Mouse (Mus musculus) ES-CJ7 (cell line): ENCODE measurements around the gene Esrra.

Experiments used
- DNase-seq: peaks from one replicate; pipeline ENCODE4 v3.0.0; 2011; ENCODE audit warnings: low read depth, low spot score

Esrra gene

DNA sequence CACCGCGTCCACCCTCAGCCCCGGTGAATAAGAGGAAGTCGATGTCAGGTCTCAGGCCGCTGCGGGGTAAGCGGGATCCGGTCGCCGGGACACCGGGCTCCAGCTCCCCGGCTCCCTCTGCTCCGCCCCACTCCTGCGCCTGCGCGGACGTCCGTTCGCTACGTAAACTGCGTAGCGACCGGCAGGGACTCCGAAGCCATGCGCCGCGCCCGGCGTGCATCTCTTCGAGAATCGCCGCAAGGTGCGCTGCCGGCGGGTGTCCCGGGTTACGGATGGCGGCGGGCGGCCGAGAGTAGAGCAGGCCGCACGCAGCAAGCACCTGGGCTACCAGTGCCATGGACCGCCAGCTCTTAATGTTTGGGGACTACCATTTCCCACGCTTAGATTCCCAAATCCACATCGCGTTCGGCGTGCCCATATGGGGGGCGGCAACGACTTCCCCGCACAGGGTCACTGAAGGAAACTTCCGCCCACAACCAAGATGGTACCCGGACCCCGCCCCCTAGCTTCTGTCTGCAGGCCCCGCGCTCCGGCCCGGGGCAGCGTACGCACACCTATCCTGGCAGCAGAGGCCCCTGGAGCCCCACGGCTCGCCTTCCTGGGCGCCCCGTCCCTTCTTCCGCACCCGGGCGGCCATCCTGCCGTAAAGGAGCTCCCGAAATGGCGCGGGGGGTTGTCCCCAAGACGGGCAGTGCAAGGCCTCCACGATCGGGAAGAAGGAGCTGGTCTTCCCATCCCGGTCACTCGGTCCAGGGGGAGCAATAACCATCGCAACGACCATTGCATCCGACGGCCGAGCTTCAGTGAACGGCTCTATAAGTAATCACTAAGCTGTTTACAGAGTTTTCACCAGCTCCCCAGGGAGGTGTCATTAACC, 20.0 kb upstream of the Esrra start, which contains the start of gene Bad:
TSS of gene Bad (plus strand) at position 490 of the 877 bp plus-strand sequence.
- DNase-seq = peak; percentile 86

DNA sequence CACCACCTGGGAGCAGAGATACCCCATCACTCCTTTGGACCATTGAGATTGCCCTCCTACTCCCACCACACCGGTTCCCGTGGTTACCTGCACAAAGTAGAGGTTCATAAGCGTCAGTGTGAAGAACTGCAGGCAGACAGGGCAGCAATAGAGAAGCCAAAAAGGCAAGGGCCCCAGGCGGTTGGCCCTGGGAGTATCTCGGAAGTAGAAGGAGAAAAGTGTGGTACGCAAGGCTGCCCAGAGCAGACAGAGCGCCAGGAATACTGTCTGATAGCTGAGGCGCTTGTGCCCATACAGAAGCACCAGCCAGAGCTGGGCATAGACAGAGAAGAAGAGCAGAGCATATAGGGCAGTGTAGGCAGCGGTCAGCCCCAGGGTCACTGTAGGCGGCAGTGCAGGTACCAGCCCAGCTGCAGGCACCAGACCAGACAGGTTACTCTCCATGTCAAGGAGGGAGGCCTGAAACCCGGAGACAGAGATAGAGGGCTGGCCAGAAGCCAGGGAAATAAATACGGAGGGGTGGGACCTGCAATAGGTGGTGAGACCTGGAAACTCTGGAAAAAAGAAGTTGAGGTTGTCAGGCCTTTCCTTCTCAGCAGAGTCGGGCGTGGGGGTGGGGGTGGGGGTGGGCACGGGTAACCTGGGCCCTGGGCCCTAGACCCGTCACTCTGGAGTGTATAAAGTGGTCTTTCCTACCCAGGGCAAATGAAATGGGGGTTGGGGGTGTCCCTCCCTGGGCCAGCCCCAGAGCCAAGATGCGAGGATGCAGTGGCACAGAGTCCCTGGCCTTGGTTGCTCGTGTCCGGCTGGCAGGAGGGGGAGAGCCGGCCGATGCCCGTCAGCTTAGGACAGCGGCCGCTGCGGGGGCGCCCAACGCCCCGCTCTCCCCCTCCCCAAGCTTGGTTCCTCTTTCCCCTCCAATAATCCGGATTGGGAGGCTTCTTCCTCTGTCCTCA, 19.1 kb upstream of the Esrra start:
- DNase-seq = no peak

DNA sequence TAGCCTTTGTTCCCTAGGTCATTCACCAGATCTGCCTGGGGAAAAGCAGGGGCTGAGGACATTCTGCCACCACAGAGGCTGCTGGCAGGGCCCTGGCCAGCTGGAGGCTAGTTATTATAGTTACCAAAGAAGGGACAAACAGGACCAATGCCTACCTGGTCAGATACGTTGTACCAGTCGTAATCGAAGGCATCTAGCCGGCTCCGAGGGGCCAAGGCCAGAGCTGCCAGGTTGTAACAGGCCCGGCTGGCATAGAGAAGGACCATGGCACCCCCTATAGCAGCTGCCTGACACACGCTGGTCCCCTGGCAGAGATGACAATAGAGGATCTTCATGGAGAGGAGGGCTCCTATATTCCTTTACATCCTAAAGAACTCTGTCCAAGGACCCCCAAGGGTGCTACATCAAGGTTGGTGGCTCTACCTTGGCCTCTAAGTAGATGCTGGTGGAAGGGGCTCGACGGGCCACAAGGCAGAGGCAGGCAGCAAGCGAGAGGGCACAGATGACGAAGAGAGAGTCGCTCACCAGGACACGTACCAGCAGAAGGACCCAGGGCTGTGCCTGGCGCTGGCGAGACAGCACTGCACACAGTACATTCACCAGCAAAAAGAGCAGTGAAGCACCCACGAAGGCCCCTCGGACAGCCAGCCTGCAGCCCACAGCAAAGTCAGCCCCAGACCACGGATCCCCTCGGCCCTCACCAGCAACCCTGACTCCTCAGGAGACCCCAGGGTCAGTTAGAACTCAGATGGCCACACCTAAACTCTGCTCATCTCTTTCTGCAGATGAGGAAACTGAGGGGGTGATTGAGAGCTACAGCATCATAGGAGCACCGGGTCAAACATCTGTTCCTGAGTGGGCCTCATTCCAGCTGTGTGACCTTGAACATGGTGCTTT, 17.7 kb upstream of the Esrra start:
- DNase-seq = no peak

DNA sequence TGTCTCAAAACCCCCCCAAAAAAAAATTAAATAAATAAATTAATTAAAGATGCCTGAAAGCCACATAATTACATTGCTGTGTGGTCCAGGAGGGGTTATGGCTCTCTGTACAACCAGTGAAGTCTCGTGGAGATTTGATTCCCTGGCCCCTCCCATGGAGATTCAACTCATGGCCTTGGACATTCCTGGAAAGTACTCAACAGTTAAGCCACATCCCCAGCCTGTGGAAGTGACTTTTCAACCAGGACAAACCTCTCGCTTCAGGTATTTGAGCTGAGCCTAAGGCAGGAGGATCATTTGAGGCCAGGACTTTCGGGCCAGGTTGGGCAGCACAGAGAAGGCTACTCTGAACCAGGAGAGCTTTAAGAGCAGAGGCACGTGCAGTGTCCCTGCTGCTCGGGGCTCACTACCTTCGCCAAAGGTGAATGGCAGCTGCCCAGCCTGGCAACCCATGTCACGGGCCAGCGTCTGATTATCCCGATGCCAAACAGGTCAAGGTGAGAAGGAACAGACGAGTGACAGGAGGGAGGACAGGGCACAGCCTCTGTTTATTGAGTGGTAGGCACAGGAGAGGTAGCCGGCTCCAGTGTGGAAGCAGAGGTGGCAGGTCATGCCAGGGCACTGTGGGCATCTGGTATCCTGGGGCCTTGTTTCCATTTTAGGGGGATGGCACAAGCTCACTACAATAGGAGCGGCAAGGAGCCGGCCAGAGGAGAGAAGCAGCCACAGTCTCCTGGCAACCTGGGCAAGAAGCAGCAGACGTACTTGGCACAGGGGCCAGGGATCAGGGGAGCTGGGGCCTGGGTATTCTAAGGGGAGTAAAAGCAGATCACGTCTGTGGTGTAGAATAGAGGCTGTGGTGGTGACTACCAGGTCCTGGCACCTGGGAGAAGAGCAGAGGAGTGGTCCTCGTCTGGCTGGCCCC, 16.2 kb upstream of the Esrra start:
- no peak for DNase-seq

DNA sequence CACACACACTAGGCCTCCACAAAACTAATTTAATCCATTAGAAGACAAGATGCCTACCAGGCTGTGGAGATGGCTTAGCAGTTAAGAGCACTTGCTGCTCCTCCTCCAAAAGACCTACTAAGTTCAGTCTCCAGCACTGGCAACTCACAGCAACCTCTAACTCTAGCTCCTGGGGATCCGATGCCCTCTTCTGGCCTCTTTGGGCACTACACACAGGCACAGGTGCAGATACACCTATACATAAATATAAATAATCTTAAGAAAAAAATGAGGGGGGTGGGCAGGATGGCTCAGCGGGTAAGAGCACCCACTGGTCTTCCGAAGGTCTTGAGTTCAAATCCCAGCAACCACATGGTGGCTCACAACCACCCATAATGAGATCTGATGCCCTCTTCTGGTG, 14.7 kb upstream of the Esrra start:
- peak; percentile 65 for DNase-seq

DNA sequence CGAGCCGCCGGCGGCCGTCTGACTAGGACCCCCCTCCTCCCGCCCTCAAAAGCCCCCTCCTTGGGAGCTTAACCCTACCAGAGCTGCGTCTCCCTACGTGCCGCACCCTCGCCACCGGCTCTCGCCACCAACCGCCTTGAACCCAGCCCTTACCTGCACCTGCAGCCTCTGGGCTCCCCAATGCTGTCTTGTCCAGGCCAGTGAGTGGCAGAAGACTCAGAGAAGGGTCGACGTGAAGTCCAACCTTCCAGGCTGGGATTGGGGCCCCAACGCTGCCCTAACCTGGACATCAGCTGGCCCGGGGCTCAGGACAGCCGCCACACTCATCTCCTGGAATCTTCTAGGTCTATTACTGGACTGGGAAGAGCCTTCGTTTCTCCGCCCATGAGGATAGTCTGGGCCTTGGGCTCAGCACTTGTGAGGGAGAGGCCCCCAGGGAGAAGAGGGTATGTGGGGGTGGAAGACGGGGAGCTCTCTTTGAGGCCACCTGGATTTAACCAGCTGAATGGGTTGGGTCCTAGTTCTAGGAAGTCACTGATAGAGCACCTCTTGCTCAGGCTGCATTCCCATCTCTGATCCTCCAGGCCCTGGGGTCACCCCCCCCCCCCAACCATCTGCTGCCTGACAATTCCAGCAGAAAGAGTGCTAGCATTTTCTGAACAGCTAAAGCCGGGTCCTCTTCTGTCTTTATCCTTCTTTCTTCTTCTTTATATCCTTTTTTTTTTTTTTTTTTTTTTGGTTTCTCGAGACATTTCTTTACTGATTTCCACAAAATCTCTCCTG, 12.8 kb upstream of the Esrra start, which contains the start of gene Kcnk4:
TSS of gene Kcnk4 (minus strand) at position 321 of the 783 bp plus-strand sequence.
- no peak for DNase-seq

DNA sequence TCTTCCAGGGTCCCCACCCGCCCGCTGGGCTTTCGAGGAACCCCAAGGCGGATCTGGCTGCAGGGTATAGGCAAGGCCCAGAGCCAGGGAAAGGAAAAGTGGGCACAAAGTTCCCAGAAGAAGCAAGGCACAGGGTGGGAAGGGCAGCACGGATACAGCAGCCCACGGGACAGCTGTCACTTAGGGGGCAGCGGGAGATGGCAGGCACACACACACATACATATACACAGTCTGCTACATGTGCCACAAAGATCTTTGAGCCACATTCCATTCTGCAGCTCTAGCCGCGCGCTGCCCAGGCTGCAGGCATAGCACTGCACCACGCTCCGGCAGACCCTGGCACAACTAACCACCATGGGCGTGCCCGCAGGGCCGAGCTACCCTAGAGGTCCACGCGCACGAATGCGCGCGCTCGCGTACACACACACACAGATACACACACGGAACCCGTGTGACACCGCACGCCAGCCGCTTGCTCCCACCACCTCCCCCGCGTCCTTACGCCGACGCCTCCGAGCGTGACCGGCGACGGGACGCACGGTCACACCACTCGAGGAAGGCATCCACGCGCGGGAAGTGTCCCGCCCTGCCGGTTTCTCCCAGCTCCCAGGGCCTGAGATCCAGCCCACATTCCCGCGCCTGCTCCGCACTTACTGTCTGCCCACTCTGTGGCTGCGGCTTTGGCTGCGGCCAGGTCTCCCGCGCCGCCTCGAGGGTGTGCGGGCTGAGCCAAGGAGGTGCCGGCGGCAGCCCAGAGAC, 12.0 kb upstream of the Esrra start:
- DNase-seq = no peak

DNA sequence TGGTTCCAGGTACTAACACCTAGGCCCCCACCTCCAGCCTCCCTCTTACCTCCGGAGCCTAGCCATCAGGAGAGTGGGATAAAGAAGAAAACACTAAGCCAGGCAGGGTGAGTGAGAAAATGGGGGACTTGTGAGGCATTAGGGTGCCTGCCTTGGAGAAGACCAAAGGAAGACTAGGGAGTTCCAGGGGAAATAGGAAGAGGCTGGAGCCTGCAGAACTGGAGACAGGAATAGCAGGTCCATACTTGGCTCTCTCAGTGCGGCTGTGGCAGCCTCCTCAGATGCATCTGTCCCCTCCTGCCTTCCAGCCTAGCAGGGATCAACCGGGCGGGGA, 11.5 kb upstream of the Esrra start:
- no peak for DNase-seq

DNA sequence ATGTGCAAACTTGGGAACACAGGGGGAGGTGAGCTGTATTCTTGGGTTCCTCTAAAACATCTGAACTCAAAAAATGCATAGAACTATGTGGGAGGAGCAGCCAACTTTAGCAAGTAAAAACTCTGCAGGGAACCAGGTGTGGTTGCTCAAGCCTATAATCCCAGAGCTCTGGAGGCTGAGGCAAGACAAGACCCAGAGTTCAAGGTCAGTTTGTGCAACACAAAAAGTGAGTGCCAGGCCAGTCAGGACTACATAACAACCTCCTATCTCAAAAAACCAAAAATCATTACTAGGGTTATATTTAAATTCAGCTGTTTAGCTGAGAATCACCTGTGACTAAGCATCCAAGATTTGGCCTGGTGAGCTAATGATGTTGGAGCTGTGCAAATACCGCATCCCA, 10.4 kb upstream of the Esrra start:
- no peak for DNase-seq

DNA sequence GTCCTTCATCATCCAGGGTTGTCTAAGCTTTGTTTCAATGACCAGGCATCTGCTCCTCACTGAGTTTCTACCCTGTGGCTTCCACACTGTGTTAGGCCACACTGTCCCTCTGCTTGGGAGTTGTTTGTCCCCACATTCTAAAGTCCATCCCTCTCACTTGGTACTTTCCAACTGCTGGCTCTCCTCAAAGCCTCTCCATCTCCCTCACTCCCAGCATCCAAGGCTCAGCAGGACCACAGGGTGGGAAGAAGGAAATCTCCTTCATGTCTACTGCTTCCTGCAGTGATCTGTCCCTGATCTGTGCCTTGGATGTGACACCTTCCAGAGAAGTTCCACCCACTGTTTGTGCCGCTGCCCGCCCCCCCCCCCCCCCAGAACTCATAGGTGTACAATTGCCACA, 9.4 kb upstream of the Esrra start:
- no peak for DNase-seq

DNA sequence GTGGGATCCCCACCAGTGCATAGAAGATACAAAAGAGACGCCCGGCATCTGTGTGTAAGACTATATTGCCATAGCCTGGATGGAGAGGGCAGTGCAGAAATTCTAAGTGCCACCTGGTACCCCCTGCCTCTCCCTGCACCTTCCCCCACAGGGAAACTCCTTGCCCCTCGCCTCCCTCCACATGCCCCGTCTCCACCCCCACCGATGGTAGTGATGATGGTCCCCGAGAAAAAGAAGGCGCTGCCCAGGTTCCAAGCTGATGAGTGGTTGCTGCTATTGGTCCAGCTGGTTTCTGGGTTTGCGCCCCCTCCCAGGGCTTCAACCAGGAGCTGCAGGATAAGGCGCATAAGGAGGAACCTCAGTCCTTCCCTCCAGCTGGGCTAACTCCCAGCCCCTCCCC, 6.5 kb upstream of the Esrra start:
- DNase-seq = no peak

DNA sequence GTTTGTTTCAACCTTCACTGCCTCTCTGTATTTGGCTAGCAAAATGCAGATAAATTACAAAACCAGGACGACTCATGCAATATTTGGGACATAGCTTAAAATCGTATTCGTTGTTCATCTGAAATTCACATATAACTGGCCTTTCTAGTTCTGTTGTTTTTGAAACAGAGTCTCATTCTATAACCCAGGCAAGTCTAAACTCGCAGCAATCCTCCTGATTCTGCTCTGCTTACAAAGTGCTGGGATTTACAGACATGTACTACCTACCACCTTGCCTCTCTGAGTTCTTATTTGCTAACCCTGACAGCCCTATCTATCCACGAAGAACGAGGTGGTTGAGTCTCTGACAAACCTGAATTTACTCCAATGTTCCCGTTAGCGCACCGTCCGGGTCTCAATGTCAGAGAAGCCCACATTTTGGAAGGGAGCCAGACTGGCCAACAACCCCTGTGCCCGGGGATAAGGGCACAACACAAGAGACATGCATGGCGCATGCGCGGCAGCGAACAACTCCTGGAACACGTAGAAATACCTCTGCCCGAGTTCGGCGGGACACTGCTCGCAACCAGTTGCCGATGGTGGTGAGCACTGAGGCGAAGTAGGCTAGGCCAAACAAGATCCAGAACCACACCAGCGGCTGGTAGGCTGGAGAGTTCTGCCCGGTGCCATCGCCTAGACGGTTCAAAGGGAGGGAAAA, 5.1 kb upstream of the Esrra start:
- no peak for DNase-seq

DNA sequence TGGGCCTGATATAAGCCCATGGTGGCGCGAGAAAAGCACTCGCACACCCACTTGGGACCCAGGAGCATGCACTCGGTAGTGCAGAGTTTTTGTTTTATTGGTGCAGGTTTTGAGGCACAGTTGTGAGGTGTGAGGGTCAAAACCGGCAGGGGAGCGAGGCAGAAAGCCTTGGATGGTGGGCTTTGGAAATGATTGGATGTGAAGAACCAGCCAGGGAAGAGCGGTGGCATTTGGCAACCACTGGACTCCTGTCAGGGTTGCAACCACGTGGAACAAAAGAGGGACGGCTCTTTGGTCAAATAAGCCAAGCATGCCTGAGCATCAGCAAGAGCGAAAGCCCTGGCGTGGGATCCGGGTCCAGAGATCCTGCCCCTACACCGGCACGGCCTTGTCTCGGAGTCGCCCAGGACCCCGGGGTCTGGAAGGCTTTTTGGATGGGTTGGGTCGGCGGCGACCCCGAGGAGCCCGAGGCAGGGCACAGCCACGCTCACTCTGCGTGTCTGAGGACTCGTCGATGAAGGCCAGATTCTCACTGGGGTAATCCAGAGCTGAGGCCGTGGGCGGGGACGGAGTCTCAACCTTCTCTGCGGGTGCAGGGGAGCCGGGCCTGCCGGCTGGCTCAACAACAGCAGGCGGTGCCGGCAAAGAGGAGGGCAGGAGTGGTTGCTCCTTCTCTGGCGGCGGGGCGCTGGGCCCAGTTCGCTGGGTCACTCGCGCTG, 4.2 kb upstream of the Esrra start:
- no peak for DNase-seq

DNA sequence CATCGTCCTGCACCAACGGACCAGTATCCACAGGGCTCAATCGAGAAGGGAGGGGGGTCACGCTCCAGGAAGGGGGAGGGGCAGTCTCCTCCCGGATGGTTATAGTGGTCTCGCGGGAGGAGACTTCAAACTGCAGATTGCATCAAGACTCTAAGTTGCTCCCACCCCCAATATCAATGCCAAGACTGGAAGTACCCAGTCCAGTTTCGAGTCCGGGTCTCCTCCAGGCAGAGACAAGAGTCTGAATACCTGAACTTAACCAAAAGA, 3.6 kb upstream of the Esrra start, which contains the start of gene Catsperz:
TSS of gene Catsperz (minus strand) at position 74 of the 267 bp plus-strand sequence.
- no peak for DNase-seq

DNA sequence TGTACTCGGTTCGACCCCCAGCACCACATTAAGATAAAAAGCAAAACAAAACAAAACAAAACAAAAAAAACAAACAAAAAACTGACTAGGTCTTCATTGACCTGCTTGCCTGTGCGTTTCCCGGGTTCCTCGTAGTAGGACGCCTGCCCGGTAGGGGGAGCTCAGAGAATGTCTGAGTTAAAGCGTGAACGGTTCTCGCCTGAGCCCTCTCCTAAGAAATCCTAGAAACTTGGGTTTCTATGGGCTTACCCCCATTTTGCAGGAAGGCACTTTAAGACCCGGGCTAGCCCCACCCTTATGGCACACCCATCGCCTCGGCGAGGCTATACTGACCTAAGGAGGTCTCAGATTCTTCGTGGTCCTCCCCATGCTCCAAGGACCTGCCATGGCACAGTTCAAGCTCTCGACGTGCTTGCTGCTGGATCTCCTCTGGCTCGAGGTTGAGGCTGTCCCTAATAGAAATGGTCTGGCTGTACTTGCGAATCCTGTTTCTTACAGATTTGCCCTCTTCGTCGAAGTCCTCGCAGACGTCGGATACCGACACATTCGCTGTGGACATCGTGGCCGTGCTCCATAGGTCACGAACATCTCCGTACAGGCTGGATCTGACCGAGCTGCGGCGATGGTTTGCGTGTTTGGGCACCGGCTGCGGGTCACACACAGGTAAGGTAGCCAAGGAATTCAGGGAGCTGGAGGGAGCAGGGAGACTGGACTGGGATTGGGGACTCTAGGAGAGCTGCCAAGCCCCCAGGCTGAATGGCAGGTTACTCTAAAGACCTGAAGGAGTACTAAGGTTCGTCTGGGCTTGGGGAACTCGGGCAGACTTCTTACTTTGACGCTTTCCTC, 3.1 kb upstream of the Esrra start:
- DNase-seq = peak; percentile 84

DNA sequence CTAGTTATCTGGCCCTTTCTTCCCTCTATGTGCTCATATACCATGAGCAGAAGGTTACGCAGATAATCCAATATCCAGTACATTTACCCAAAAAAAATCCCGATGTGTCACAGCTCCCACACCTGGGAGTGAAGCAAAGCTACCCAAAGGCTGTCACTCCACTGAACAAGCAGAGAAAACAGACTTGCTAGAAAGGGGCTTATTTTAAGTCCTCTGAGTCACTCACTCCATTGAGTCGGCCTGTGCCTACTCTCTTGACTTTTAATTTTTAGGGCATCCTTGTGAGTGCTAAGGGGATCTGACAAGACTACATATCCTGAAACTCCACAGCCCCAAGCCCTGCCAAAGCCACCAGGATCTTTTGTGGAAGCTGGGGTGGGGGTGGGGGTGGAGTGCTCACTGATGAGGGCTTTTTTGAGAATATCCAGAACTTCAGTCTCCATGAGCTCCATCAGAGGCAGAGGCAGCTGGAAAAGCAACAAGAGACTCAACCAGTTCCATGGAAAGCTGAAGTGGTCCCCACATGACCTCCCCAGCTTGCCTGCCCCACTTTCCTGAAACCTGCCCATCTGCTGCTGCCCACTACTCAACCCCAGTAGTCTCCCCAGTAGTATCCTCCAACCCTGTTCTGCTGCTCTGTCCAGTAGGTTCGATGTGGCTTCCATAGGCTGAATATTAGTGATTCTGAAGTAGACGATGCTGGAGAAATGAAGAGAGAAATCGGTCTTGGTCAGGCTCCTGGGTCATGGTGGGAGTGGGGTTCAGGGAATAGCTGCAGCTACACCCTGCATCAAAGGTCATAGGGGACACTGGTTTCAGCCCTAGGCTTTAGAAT, 1.5 kb upstream of the Esrra start:
- no peak for DNase-seq
